Mouse (Mus musculus): ENCODE results near the gene Hus1b. TPM values are rescaled to one million over a fixed set of nuclear protein-coding genes. Genes with fewer than 3 reads are reported as not detected.

Gene Hus1b
- total RNA-seq, 4 experiments from 2014 or later = 0.35 to 1.2 (median 0.59) TPM

DNA sequence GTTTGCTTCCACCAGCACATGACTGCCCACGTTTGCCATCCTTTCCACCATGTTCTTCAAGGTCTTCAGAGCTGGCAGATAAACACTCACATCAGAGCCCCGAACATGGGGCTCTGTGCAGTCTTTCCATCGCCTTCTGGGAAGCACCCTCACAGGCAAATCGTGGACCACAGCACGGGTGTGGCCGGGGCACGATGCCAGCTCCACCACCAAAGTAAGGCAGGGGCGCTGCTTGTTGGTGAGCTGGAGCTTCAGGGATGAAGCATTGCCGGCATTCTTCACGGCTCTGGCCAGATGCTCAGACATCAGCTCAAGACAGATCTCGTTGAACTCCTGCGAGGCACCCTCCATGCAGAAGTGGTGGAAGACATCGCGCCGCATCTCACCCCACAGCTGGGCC is 430 bp downstream of the Hus1b start:
- no peak for DNase-seq

DNA sequence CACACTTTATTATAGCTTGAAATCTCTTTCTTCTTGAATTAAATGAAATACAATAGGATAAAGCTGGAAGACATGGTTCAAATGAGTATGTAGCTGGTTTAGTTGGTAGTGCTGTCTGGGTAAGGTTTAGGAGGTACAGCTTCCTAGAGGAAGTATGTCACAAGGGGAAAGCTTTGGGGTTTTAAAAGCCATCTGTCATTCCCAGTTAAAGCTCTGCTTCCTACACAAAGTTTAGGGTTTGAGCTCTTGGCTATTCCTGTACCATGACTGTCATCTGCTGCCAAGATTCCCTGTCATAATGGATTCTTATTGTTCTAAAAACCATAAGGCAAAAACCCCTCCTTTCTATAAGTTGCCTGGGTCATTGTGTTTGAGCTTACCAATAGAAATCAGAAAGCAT is 1.8 kb downstream of the Hus1b start:
- DNase-seq = no peak

DNA sequence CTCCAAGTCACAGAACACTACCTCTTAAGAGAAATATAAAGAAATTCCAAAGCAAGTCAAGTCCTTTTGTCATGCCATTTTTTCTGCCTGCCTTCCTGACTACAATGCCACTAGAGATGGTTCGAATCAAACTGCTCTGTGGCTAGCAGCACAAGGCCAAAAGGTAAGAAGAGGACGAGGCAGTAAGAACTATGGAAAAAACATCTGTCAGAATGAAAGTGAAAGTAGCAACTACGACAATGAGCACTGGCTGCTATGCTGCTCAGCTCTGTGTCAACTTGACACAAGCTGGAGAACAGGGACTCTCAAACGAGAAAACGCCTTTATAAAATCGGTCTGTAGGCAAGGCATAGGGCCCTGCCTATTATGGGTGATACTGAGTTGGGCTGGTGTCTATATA is 14.6 kb downstream of the Hus1b start:
- DNase-seq = no peak

DNA sequence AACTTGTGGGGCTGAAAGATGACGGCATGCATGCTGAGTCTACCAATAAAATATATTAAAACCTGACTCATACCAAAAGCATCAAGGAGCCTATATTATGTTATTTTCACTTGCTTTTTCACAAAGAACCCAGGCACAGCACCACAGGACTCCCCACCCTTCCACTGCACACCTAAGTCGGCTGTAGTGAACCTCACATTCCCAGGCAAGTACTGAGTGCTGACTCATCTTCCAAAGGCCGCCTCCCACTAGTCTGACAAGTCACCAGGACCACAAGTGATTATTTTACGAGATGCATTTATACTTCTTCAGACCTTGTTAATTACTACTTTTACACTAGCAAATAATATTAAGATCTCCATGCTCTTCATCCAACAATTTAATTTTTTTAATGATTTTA is 15.9 kb downstream of the Hus1b start:
- no peak for DNase-seq

DNA sequence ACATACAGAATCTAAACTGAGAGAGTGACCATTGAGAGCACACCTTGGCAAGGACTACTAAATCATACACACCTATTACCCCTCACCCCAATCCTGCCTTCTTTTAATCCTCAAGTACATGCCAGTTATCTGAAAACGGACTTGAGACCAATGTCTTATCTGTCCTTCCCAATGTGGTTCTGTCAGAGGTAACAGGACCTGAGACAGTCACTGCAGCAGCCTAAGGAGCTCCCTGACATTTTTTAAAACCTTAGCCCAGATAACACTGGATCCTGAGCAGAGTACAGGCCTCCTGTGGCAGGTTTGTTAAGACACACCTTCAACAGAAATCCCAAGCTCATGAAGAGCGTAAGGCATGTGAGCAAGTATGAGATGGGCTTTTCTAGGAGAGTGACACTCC is 18.4 kb downstream of the Hus1b start:
- no peak for DNase-seq

DNA sequence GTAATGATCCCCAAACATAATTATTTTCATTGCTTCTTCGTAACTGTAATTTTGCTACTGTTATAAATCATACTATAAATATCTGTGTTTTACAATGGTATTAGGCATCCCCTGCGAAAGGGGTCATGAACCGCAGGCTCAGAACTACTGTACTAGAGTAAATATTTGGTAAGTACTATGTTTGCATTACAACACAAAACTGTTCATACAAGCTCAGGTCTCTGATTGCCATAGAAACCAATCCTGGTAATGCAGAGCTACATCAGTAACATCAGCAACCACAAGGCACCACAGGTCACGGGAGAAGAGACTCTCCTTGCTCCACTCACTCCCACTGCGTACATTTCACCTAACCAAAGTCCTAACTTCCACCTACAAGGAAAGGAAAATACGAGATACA is 23.3 kb downstream of the Hus1b start:
- DNase-seq = no peak

DNA sequence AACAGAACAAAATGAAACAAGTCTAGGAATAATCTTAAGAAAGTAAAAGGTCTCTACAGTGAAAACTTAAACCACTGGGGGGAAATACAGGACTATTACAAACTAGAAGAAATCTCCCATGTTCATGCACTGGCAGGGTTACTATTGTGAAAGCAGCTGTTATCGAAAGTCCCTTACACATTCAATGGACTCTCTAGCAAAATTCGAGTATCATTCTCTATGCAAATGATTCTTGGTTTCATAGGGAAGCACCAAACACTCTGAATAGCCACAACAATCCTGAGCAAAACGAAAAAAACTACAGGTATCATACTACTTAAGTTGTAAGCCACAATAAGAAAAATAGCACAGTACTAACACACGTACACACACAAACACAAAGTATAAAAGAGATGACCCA is 25.6 kb downstream of the Hus1b start:
- DNase-seq = no peak

DNA sequence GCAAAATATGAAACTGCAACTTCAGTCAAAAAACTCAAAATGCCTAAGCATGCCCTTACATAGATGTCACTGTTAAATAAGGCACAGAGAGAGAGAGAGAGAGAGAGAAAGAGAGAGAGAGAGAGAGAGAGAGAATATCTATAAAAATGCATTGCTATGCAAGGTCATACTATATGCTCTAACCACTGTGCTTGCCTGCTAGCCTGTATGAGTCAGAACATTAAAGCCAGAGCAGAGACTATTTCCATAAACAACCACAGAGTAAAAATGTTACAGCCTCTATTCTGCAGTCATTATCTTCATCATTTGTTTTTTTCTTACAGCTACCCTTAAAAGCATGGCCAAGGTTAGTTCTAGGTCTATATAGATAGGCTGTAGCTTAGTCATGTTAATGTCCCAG is 33.8 kb downstream of the Hus1b start:
- no peak for DNase-seq

DNA sequence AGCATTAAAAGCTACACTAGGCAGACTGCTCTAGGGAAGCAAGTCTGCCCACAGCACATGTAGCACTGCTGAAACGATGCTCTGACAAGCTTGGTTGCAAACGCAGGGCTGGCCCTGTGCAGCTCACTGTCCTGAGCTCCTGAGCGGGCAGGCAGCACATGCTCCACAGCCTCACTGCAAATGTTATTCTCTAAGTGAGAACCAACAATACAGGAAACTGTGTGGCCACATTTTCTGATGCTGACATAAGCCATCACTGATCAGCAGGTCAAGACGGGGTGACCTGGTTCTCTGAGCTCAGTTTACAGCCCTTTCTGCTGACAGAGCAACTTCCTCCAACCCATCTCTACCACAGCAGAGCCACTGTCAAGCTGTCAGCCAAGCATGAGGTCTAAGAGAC is 34.5 kb downstream of the Hus1b start:
- DNase-seq = no peak

DNA sequence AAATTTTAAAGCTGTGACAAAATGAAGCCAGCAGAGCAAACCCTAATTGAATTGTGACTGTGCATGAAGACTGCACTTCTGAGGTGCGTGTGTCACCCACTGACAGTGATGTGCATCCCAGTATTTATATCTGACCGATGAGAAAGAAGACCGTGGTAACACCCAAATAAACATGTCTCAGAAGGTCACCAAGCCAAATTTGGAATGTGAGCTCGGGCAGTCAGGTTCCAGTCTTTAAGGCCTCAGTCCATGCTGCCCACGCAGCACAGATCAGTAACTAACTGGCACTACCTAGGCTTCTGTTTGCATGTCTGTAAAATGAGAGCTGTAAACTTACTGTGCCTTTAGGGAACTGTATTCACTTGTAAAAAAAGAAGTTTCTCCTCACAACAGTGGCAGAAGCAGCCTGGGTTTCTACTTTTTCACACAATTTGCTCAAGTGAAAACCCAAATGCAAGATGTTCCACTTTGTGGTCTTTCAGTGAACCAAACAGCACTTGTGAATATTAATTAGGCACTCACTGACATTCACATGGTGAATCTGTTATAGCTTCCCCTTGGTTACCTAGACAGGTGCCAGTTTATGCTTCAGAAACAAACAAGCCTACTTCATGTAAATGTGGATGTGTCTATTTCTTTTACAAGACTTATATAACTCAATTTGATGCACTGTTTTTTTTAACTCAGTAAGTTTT is 35.5 kb downstream of the Hus1b start:
- DNase-seq = no peak

DNA sequence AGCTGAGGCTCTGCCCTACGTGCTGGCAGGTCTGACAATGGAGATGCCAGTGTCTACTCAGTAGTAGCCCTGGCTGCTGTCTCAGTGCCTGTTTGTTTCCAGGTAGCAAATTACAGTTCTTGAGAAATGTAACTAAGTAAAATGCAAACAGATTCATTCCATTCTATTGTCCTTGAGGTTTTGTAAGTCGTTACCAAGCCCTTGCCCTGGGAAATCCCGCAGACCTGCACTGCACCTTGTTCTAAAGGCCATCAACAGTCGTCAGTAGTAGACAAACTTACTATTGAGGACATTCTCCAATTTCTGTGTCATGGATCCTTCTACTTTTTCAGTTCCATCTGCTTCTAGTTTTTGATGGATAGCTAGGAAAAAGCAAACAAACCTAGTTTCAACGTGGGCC is 36.7 kb downstream of the Hus1b start:
- no peak for DNase-seq

DNA sequence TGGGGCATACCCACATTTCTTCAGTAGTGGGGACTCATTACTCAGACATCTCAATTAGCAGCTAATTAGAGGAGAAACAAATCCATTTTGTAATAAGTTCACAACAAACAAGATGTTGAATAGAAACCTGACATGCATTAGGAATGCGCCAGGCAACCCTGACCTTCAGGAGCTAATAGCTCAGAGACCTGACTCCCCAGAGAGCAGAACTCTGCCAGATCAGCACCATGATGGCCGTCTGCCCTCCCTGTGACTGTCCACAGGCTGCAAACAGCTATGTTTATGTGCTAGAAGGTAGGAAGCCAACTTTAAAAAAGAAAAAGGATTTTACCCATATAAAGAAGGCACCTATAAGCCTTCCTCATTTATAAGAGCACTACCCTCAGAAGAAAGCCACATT is 45.3 kb downstream of the Hus1b start:
- DNase-seq = no peak

DNA sequence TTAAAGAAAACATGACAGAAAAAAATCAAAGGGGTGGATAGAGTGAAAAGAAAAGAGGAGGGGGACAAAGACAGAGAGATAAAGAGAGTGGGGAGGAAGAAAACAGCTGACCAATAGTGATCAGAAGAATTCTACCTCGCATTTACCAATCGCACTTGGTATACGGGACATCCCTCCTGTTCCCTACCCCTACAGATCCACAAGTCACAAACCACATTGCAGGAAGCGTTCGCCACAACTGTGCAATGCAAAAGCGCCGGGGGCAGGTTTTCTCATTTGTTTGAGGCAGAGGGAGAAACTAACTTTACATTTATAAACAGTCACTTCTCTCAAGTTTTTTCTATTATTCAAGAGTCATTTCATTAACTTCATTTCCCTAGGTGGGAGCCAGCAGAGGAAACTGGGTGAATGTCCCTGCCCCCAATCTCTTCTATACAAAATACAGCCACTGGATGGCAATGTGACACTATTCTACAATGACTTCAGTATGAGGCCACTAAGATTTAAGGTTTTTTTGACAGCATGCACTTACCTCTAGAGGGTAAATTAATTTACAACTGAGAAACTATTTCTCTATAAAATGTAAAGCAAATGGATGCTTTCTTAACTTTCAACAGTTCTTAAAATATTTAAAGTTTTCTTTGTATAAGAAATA is 46.0 kb downstream of the Hus1b start:
- DNase-seq = no peak

Other genes starting within 250 kb of the Hus1b start
- gene Irf4, start 198.5 kb downstream of the Hus1b start, total RNA-seq (2022) = 10 to 100 TPM in 1 of 4 experiments, 1 to 10 TPM in 2, under 1 TPM in 1; 0.89 to 12.1 (median 1.5) TPM
- 10 to 100 TPM; 36.2 to 48.8 (median 41.6) TPM for gene Exoc2, start 26.3 kb upstream of the Hus1b start, total RNA-seq (2022)
- gene Gm5447, start 26.4 kb upstream of the Hus1b start, total RNA-seq (2022) = under 1 TPM in 2 of 4 experiments, not detected in 2; 0.15 to 0.31 TPM